Mouse (Mus musculus) neural tube, embryonic 13.5 days (tissue): ENCODE measurements around the gene Il7r. TPM values are rescaled to one million over a fixed set of nuclear protein-coding genes. Genes with fewer than 3 reads are reported as not detected.
A peak's percentile ranks its signal among the peaks of the same experiment; 100 is the strongest.

Experiments
- ATAC-seq: fragments of 200-750 bp; cut with Nextera tagmentation; 2 replicates; pipeline ENCODE4 v1.8.0; 2017; ENCODE audit warnings: low read depth, mild to moderate bottlenecking, moderate TSS enrichment, moderate library complexity
- H3K27ac ChIP-seq: fragments of 300-500 bp; sonication (generic); replicated peaks from 2 replicates; pipeline ENCODE4 v1.5.1; 2015; ENCODE audit warnings: moderate library complexity, mild to moderate bottlenecking, inconsistent platforms
- H3K27me3 ChIP-seq: fragments of 300-500 bp; sonication (generic); 2 replicates; pipeline ENCODE4 v1.6.1; 2015; ENCODE audit warnings: mild to moderate bottlenecking, inconsistent platforms
- H3K36me3 ChIP-seq: fragments of 300-500 bp; sonication (generic); 2 replicates; pipeline ENCODE4 v1.6.1; 2015; ENCODE audit warnings: mild to moderate bottlenecking, inconsistent platforms
- H3K4me1 ChIP-seq: fragments of 300-500 bp; sonication (generic); replicated peaks from 2 replicates; pipeline ENCODE4 v1.6.1; 2015; ENCODE audit warnings: inconsistent platforms
- H3K4me2 ChIP-seq: fragments of 300-500 bp; sonication (generic); 2 replicates; pipeline ENCODE4 v1.6.1; 2015; ENCODE audit warnings: inconsistent platforms, mild to moderate bottlenecking, moderate library complexity
- H3K4me3 ChIP-seq: fragments of 300-500 bp; sonication (generic); 2 replicates; pipeline ENCODE4 v1.5.1; 2015; ENCODE audit warnings: mild to moderate bottlenecking, inconsistent platforms
- H3K9ac ChIP-seq: fragments of 300-500 bp; sonication (generic); 2 replicates; pipeline ENCODE4 v1.6.1; 2015; ENCODE audit warnings: moderate library complexity, mild to moderate bottlenecking, inconsistent platforms
- H3K9me3 ChIP-seq: fragments of 300-500 bp; sonication (generic); 2 replicates; pipeline ENCODE4 v1.6.1; 2016; ENCODE audit warnings: inconsistent platforms
- WGBS: fragments of 180-500 bp; shearing (Covaris S2); methylation state at CpG from one replicate; pipeline ENCODE4 v1.1.7; 2015; 5-methylcytosine and 5-hydroxymethylcytosine counted together
- polyA plus RNA-seq: library from polyadenylated mRNA; unstranded; fragments of >200 nt; fragmentation: Nextera tagmentation; extraction: Ambion mirVana; gene quantifications from 2 replicates; pipeline ENCODE4 v1.2.1, GENCODE M21; 2015

Gene Il7r
- polyA plus RNA-seq, 1 experiment from 2014 or later: 0.14 TPM

GRCm38 (mm10) chr15:9529646-9530045 is 330 bp downstream of the Il7r start:
- WGBS: 86% methylated on average over 3 of the region's 3 CpGs

GRCm38 (mm10) chr15:9528186-9528935 is 1.6 kb downstream of the Il7r start:
- no peaks in the 10 kb centered on the region for H3K9me3 ChIP-seq
- no peaks in the 10 kb centered on the region for H3K36me3 ChIP-seq
- 73% methylated on average over 3 of the region's 3 CpGs for WGBS
- H3K4me2 ChIP-seq: no peak overlapping the region
- H3K9ac ChIP-seq: no peak overlapping the region
- ATAC-seq: no peak
- H3K27ac ChIP-seq: 0 out of 2 replicates have a peak overlapping the region, but pooled peaks have one; percentile 13
- H3K4me1 ChIP-seq: no peaks in the 10 kb centered on the region
- H3K27me3 ChIP-seq: no peaks in the 10 kb centered on the region
- H3K4me3 ChIP-seq: no peak overlapping the region

More at GRCm38 (mm10) chr15:9529646-9530045, 330 bp downstream of the Il7r start:
- Histone ChIP-seq H3K9me3 (no peaks in the 10 kb centered on the region), H3K4me3 (no peak overlapping the region), H3K36me3 (no peaks in the 10 kb centered on the region), H3K27me3 (no peaks in the 10 kb centered on the region), H3K4me1 (no peaks in the 10 kb centered on the region), H3K4me2 (no peak overlapping the region), H3K9ac (no peak overlapping the region), H3K27ac (no peak overlapping the region)
- ATAC-seq: no peak

GRCm38 (mm10) chr15:9526412-9526811 is 3.6 kb downstream of the Il7r start:
- Histone ChIP-seq H3K36me3 (no peaks in the 10 kb centered on the region), H3K9me3 (no peaks in the 10 kb centered on the region), H3K9ac (no peak overlapping the region), H3K27me3 (no peaks in the 10 kb centered on the region), H3K4me3 (no peak overlapping the region), H3K4me1 (no peaks in the 10 kb centered on the region), H3K27ac (no peak overlapping the region), H3K4me2 (no peak overlapping the region)
- no peak for ATAC-seq

GRCm38 (mm10) chr15:9524907-9525306 is 5.1 kb downstream of the Il7r start:
- no peak overlapping the region for H3K27ac ChIP-seq
- no peak overlapping the region for H3K4me2 ChIP-seq
- 91% methylated on average over 5 of the region's 5 CpGs for WGBS
- no peaks in the 10 kb centered on the region for H3K4me1 ChIP-seq
- ATAC-seq: no peak
- no peak overlapping the region for H3K9ac ChIP-seq
- H3K9me3 ChIP-seq: no peaks in the 10 kb centered on the region
- no peak overlapping the region for H3K4me3 ChIP-seq
- H3K27me3 ChIP-seq: no peaks in the 10 kb centered on the region
- no peaks in the 10 kb centered on the region for H3K36me3 ChIP-seq

- Histone ChIP-seq H3K9me3 (no peaks in the 10 kb centered on the region), H3K9ac (no peak overlapping the region), H3K4me1 (no peaks in the 10 kb centered on the region), H3K4me3 (no peak overlapping the region), H3K36me3 (no peaks in the 10 kb centered on the region), H3K4me2 (no peak overlapping the region), H3K27ac (no peak overlapping the region), H3K27me3 (no peaks in the 10 kb centered on the region)
- 88% methylated on average over 5 of the region's 5 CpGs for WGBS
- ATAC-seq: no peak
Observed at GRCm38 (mm10) chr15:9523956-9524355, 6.0 kb downstream of the Il7r start.

GRCm38 (mm10) chr15:9523059-9523458 is 6.9 kb downstream of the Il7r start:
- Histone ChIP-seq H3K36me3 (no peaks in the 10 kb centered on the region), H3K27ac (no peak overlapping the region), H3K27me3 (no peaks in the 10 kb centered on the region), H3K9me3 (no peaks in the 10 kb centered on the region), H3K4me1 (no peaks in the 10 kb centered on the region), H3K4me3 (no peak overlapping the region), H3K9ac (no peak overlapping the region), H3K4me2 (no peak overlapping the region)
- no peak for ATAC-seq
- 94% methylated on average over 3 of the region's 3 CpGs for WGBS

- no peak overlapping the region for H3K9ac ChIP-seq
- no peaks in the 10 kb centered on the region for H3K36me3 ChIP-seq
- H3K27me3 ChIP-seq: no peaks in the 10 kb centered on the region
- H3K4me1 ChIP-seq: no peaks in the 10 kb centered on the region
- no peak overlapping the region for H3K27ac ChIP-seq
- no peaks in the 10 kb centered on the region for H3K9me3 ChIP-seq
- no peak overlapping the region for H3K4me2 ChIP-seq
- 77% methylated on average over 3 of the region's 3 CpGs for WGBS
- ATAC-seq: no peak
- H3K4me3 ChIP-seq: no peak overlapping the region
Observed at GRCm38 (mm10) chr15:9492077-9492476, 37.9 kb downstream of the Il7r start.

- Histone ChIP-seq H3K9me3 (no peaks in the 10 kb centered on the region), H3K36me3 (no peaks in the 10 kb centered on the region), H3K9ac (no peak overlapping the region), H3K27ac (no peak overlapping the region), H3K27me3 (no peaks in the 10 kb centered on the region), H3K4me3 (no peak overlapping the region), H3K4me1 (no peaks in the 10 kb centered on the region), H3K4me2 (no peak overlapping the region)
- WGBS: 90% methylated on average over 2 of the region's 2 CpGs
- no peak for ATAC-seq
Observed at GRCm38 (mm10) chr15:9489417-9490118, 40.4 kb downstream of the Il7r start.

- no peak for ATAC-seq
- H3K36me3 ChIP-seq: no peaks in the 10 kb centered on the region
- no peak overlapping the region for H3K4me2 ChIP-seq
- no peak overlapping the region for H3K27ac ChIP-seq
- WGBS: 86% methylated on average over 1 of the region's 1 CpGs
- no peaks in the 10 kb centered on the region for H3K27me3 ChIP-seq
- H3K4me3 ChIP-seq: no peak overlapping the region
- H3K9me3 ChIP-seq: no peaks in the 10 kb centered on the region
- no peak overlapping the region for H3K9ac ChIP-seq
- no peaks in the 10 kb centered on the region for H3K4me1 ChIP-seq
Observed at GRCm38 (mm10) chr15:9473188-9473587, 56.8 kb downstream of the Il7r start.

- no peak for ATAC-seq
- H3K27ac ChIP-seq: no peak overlapping the region
- no peak overlapping the region for H3K4me3 ChIP-seq
- no peaks in the 10 kb centered on the region for H3K4me1 ChIP-seq
- H3K27me3 ChIP-seq: no peaks in the 10 kb centered on the region
- H3K9me3 ChIP-seq: no peaks in the 10 kb centered on the region
- WGBS: 73% methylated on average over 3 of the region's 3 CpGs
- no peak overlapping the region for H3K9ac ChIP-seq
- H3K36me3 ChIP-seq: no peaks in the 10 kb centered on the region
- H3K4me2 ChIP-seq: no peak overlapping the region
Observed at GRCm38 (mm10) chr15:9472618-9473017, 57.4 kb downstream of the Il7r start.

GRCm38 (mm10) chr15:9472167-9472566 is 57.8 kb downstream of the Il7r start:
- H3K9ac ChIP-seq: no peak overlapping the region
- 63% methylated on average over 3 of the region's 3 CpGs for WGBS
- no peaks in the 10 kb centered on the region for H3K36me3 ChIP-seq
- no peak overlapping the region for H3K27ac ChIP-seq
- no peak overlapping the region for H3K4me3 ChIP-seq
- no peaks in the 10 kb centered on the region for H3K27me3 ChIP-seq
- H3K9me3 ChIP-seq: no peaks in the 10 kb centered on the region
- no peak overlapping the region for H3K4me2 ChIP-seq
- no peaks in the 10 kb centered on the region for H3K4me1 ChIP-seq
- ATAC-seq: no peak

- Histone ChIP-seq H3K4me2 (no peak overlapping the region), H3K9ac (no peak overlapping the region), H3K27me3 (no peaks in the 10 kb centered on the region), H3K27ac (no peak overlapping the region), H3K4me3 (no peak overlapping the region), H3K4me1 (no peaks in the 10 kb centered on the region), H3K36me3 (no peaks in the 10 kb centered on the region), H3K9me3 (no peaks in the 10 kb centered on the region)
- no peak for ATAC-seq
- WGBS: 95% methylated on average over 4 of the region's 4 CpGs
Observed at GRCm38 (mm10) chr15:9471053-9471685, 58.8 kb downstream of the Il7r start.
